Mouse (Mus musculus) G1E (cell line): ENCODE data around the gene Coa5. TPM values are rescaled to one million over a fixed set of nuclear protein-coding genes. Genes with fewer than 3 reads are reported as not detected.

Experiments used
- ATAC-seq: 2 replicates; pipeline ENCODE4 v1.8.0; 2016; ENCODE audit warnings: mild to moderate bottlenecking; ENCODE audit not compliant: insufficient number of reproducible peaks, poor library complexity, low FRiP score, severe bottlenecking; ENCODE audit errors: extremely low read depth
- DNase-seq: peaks from one replicate; pipeline ENCODE4 v3.0.0; 2012; ENCODE audit warnings: low spot score
- H3K27me3 ChIP-seq: 2 replicates; pipeline ENCODE4 v1.6.1; 2012; ENCODE audit warnings: mild to moderate bottlenecking, low read length, inconsistent platforms; ENCODE audit not compliant: insufficient read depth
- H3K36me3 ChIP-seq: replicated peaks from 2 replicates; pipeline ENCODE3; 2012; ENCODE audit warnings: mild to moderate bottlenecking, inconsistent platforms
- H3K4me1 ChIP-seq: 2 replicates; pipeline ENCODE4 v1.6.1; 2012; ENCODE audit warnings: low read depth, low read length, inconsistent platforms, mixed read lengths; ENCODE audit not compliant: insufficient read depth
- H3K4me3 ChIP-seq: 2 replicates; pipeline ENCODE4 v1.5.1; 2012; ENCODE audit warnings: low read depth, mild to moderate bottlenecking, inconsistent platforms, low read length, moderate library complexity, mixed read lengths
- H3K9me3 ChIP-seq: replicated peaks from 2 replicates; pipeline ENCODE4 v1.6.1; 2012; ENCODE audit warnings: inconsistent platforms
- CTCF ChIP-seq: IDR thresholded peaks from 2 replicates; pipeline ENCODE4 v1.5.1; 2012; ENCODE audit warnings: low read depth, low read length, inconsistent platforms, mixed read lengths
- GATA1 ChIP-seq: IDR thresholded peaks from 2 replicates; pipeline ENCODE4 v1.6.1; 2012; ENCODE audit warnings: borderline replicate concordance, low read length, inconsistent platforms, mixed read lengths
- GATA2 ChIP-seq: IDR thresholded peaks from 2 replicates; pipeline ENCODE4 v1.6.1; 2012; ENCODE audit warnings: low read depth, low read length, inconsistent platforms, borderline replicate concordance
- POLR2AphosphoS5 ChIP-seq: IDR thresholded peaks from 2 replicates; pipeline ENCODE4 v1.6.1; 2012; ENCODE audit warnings: low read depth, low read length, inconsistent platforms; ENCODE audit not compliant: insufficient replicate concordance
- TAL1 ChIP-seq: conservative IDR thresholded peaks from 2 replicates; pipeline ENCODE4 v1.6.1; 2012; ENCODE audit warnings: low read depth, low read length, inconsistent platforms, mixed read lengths
- polyA plus RNA-seq: library from polyadenylated mRNA; stranded (reverse); fragments of >175 nt; gene quantifications from 2 replicates; pipeline ENCODE4 v1.2.3, GENCODE M21; 2012
- total RNA-seq, 2 experiments: library from RNA; stranded (forward) in 1 of 2; stranded (reverse) in 1 of 2; fragments of 200-1000 nt in 1 of 2; fragments of >200 nt in 1 of 2; fragmentation: Nextera tagmentation in 1 of 2; gene quantifications; 2 replicates each; pipeline ENCODE4 v1.2.3; 2014 to 2017

Coa5 gene
- total and polyA plus RNA-seq, 3 experiments, result 24.7 to 137 (median 124) TPM

GRCm38 (mm10) chr1:37466322-37466995 is 36.6 kb upstream of the Coa5 start:
- TF ChIP-seq TAL1 (no peak), CTCF (no peak), GATA1 (no peak)
- Histone ChIP-seq H3K36me3 (peaks cover 73% of the 10 kb centered on the region), H3K4me3 (no peak overlapping the region), H3K9me3 (peaks cover 4% of the 10 kb centered on the region), H3K4me1 (peaks cover 31% of the 10 kb centered on the region), H3K27me3 (no peaks in the 10 kb centered on the region)
- DNase-seq (no peak), ATAC-seq (no peak)

- ATAC-seq (no peak), DNase-seq (no peak)
- no peak overlapping the region for H3K4me3 ChIP-seq
Observed at GRCm38 (mm10) chr1:37464878-37465452, 35.1 kb upstream of the Coa5 start.

GRCm38 (mm10) chr1:37457546-37457945 is 27.6 kb upstream of the Coa5 start:
- no peaks in the 10 kb centered on the region for H3K27me3 ChIP-seq
- H3K36me3 ChIP-seq, result peaks cover 80% of the 10 kb centered on the region
- H3K4me1 ChIP-seq, result peaks cover 23% of the 10 kb centered on the region
- ATAC-seq (peak; percentile 73), DNase-seq (peak; percentile 47)
- no peak for TF ChIP-seq CTCF
- TF ChIP-seq GATA2, result no peak
- TF ChIP-seq GATA1, result no peak
- H3K9me3 ChIP-seq, result no peaks in the 10 kb centered on the region
- H3K4me3 ChIP-seq, result no peak overlapping the region

More at GRCm38 (mm10) chr1:37464878-37465452, 35.1 kb upstream of the Coa5 start:
- H3K9me3 ChIP-seq, result peaks cover 4% of the 10 kb centered on the region
- peaks cover 22% of the 10 kb centered on the region for H3K4me1 ChIP-seq
- TF ChIP-seq GATA1, result no peak
- no peak for TF ChIP-seq CTCF
- TF ChIP-seq TAL1, result no peak
- no peak for TF ChIP-seq POLR2AphosphoS5
- TF ChIP-seq GATA2, result no peak
- peaks cover 74% of the 10 kb centered on the region for H3K36me3 ChIP-seq
- no peaks in the 10 kb centered on the region for H3K27me3 ChIP-seq

GRCm38 (mm10) chr1:37451270-37451669 is 21.4 kb upstream of the Coa5 start:
- no peak for ATAC-seq
- Histone ChIP-seq H3K4me1 (no peaks in the 10 kb centered on the region), H3K27me3 (no peaks in the 10 kb centered on the region), H3K4me3 (no peak overlapping the region), H3K36me3 (peaks cover 84% of the 10 kb centered on the region), H3K9me3 (no peaks in the 10 kb centered on the region)
- no peak for DNase-seq
- no peak for TF ChIP-seq GATA2
- TF ChIP-seq TAL1, result no peak
- no peak for TF ChIP-seq CTCF
- no peak for TF ChIP-seq POLR2AphosphoS5

GRCm38 (mm10) chr1:37448361-37449095 is 18.6 kb upstream of the Coa5 start:
- no peak for ATAC-seq
- DNase-seq, result no peak

DNA sequence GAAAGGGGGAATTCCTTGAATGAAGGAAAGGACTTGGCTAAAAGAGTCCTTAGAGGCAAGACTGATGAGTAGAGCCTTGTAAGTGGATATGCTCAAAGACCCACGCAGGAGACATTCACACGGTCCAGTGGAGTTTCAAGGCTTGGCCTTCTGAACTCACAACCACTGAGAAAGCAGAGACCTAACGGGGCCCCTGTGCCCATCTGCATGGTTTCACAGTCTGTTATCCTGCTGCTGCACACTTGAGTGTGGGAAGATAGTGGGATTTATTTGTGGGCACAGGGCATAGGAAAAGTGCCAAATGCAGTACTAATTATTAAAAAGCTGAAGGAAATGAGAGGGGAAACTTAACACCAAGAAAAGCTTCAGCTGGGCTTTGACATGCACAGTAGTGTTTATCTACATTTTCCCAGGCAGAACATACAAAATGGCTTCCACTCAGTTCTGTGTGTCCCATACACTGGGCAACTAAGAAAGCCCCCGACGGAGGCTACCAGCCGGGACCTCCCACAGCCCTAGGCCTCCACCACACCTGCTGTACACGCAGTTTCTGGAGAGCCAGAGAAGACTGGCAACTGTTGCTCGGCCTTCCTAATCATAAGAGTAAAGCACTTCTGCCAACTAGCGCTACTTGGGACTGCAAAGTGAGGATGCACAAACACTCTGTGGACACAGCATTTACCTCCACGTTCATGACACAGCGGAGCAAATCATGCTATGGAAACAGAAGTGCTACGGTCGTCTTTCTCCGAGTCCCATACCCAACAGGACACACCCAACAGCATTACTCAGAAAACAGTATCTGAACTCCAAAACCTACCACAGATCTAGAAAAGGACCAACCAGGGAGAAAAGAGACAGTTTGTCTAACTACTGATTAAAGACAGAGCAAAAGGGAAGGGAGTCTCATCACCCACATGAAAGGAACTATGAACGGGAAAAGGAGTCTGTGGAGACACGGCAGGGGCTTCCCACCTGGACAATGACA is 13.2 kb upstream of the Coa5 start:
- H3K27me3 ChIP-seq, result no peaks in the 10 kb centered on the region
- DNase-seq (no peak), ATAC-seq (no peak)
- H3K9me3 ChIP-seq, result no peaks in the 10 kb centered on the region
- H3K4me1 ChIP-seq, result no peaks in the 10 kb centered on the region
- no peak for TF ChIP-seq GATA1
- no peak for TF ChIP-seq TAL1
- no peak for TF ChIP-seq CTCF
- no peak for TF ChIP-seq GATA2
- TF ChIP-seq POLR2AphosphoS5, result no peak
- H3K4me3 ChIP-seq, result no peak overlapping the region
- peaks cover 91% of the 10 kb centered on the region for H3K36me3 ChIP-seq

More at GRCm38 (mm10) chr1:37448361-37449095, 18.6 kb upstream of the Coa5 start:
- H3K27me3 ChIP-seq, result no peaks in the 10 kb centered on the region
- H3K4me1 ChIP-seq, result no peaks in the 10 kb centered on the region
- H3K36me3 ChIP-seq, result peaks cover 86% of the 10 kb centered on the region
- TF ChIP-seq CTCF (peak; percentile 57; the same call in 1 of the 2 replicates), POLR2AphosphoS5 (no peak)
- H3K9me3 ChIP-seq, result no peaks in the 10 kb centered on the region
- no peak overlapping the region for H3K4me3 ChIP-seq
